Mouse (Mus musculus) liver, embryonic 14.5 days (tissue): ENCODE data around the gene Gpr183.

Source experiments
- CTCF ChIP-seq: IDR thresholded peaks from 2 replicates; pipeline ENCODE4 v1.5.1; 2016; ENCODE audit warnings: antibody characterized with exemption, low read depth, control low read depth
- EP300 ChIP-seq: IDR thresholded peaks from 2 replicates; pipeline ENCODE4 v1.6.1; 2016; ENCODE audit warnings: antibody characterized with exemption, low read depth

DNA sequence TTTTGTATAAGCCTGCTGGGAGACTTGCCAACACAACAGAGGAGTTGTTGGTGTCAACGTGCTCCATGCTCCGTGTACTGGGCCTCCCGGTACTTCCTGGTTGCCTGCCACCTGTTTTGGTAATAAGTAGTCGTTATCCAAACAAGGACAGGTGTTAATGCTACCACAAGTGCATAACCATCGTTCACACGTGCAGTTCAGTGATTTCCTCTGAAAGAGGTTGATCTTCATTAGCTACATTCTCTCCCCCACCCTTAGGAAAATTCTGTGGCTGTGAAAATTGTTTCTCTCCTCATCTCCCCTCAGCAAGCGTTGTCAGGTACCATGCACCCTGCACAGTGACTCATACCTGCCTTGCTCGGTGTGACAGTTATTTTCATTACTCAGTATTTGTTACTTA lies 34.5 kb upstream of the Gpr183 start:
- no peak for TF ChIP-seq CTCF
- TF ChIP-seq EP300, result no peak
